Mouse (Mus musculus) lung, postnatal 14 days (tissue): Measurements from ENCODE around the gene Col23a1.

Experiments
- DNase-seq: peaks from one replicate; pipeline ENCODE4 v3.0.0; 2021

The Col23a1 gene

GRCm38 (mm10) chr11:51442599-51442998, 152.9 kb downstream of the Col23a1 start:
- DNase-seq, result no peak

DNA sequence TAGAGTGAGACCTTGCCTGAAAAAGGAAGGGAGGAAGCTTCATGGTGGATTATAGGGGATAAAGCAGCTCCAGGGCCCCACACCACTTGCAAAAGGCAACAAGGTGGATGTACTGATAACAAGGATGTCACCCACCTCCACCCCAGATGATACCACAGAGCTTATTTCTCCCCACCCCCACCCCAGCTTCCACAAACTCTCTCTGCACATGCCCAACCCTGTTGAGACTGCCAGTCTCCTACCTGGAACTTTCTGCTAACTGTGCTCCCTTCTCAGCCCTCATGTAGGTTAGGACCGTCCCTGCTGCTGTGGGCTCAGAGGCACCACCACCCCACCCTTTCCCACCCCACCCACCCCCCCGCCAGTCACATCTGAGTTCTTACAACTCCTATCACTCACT, 154.1 kb downstream of the Col23a1 start:
- no peak for DNase-seq

GRCm38 (mm10) chr11:51444649-51445048, 154.9 kb downstream of the Col23a1 start:
- DNase-seq, result no peak

GRCm38 (mm10) chr11:51446711-51447425, 157.1 kb downstream of the Col23a1 start:
- peak; percentile 76 for DNase-seq

DNA sequence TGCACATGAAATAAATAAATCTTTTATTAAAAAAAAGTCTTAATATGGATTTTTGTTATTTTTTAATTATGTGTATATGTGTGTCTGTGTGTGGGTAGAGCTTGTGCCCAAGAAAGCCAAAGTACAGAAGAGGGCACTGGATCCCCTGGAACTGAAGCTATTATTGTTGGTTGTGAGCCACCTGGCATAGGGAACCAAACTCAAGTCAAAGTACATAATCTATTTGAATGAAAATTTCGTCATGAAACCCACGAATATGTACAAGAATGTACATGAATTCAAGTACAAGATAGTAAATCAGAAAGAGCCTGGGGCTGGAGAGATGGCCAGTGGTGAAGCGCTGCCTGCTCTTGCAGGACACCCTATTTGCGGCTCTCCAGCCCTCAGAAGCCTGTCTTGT, 158.5 kb downstream of the Col23a1 start:
- no peak for DNase-seq

DNA sequence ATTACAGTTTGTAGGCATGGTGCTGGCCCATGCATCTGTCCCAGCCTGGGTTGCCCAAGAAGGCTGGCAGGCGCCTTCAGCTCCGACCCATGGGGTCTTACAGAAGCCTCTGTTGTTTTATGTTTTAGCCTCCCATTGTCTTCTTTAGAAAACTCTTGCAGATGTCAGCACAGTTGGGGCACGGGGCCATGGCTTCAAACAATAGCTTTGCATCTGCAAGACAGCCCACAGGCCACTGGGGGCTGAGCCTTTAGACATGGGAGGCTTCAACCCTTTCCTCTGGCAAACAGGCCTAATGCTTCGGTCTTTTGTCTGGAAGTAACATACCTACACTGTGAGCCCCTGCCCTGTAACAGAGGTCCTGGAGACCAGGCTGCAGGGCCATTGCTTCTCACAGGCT, 159.0 kb downstream of the Col23a1 start:
- DNase-seq, result no peak

DNA sequence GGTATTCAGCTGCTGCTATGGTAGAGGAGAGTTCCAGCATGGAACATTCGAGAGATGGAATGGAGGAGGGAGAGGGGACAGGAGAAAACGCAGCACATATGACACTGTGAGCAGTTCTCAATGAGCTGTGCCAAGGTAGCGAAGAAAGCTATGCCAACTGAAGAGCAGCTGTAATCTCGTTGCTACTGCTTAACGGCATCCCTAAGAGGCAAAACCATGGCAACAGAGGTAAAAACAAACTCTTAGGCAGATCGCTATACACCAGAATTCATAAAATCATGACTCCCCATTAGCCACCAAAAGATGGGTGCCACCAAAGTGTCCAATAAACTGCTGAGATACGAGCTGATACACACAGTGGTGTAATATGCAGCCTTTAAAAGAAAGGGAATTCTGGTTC, 160.2 kb downstream of the Col23a1 start:
- DNase-seq, result no peak

DNA sequence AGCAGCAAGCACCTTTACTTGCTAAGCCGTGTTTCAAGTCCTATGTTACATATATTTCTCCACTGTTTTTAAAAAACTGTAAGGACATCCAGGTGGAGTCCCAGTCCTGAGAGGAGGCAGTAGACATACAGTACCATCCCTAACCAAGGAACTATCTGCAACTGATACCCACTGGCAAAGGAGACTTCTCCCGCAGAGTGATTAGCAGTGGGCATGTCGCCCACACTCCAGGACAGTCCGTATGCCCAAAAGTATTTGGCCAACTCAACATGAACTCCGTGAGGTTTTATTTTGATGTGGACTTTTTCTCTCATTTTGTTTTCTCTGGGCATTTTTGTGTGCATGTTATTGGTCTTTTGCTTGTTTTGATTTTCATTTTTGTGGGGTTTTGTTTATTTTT, 161.6 kb downstream of the Col23a1 start:
- no peak for DNase-seq

DNA sequence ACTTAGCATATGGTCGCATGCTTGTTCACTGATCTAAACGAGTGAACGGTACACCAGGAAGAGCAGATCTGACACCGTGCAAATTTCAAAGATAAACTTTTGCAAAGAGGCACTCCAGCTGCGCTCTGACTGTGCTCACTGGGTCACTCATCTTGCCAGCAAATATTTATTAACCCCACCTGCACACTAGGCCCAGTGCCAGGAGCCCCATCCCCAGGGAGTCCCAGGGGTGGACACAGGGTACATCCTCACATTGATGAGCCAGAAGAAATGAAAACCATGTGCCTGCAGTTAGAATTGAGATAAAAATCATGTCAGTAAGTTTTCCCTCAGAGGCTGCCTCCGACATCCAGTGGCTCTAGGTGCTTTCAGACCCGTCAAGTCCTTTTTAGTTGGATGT, 162.2 kb downstream of the Col23a1 start:
- DNase-seq, result no peak

GRCm38 (mm10) chr11:51453742-51454141, 164.0 kb downstream of the Col23a1 start:
- no peak for DNase-seq

- DNase-seq, result no peak
Observed at GRCm38 (mm10) chr11:51455501-51455900, 165.8 kb downstream of the Col23a1 start.

DNA sequence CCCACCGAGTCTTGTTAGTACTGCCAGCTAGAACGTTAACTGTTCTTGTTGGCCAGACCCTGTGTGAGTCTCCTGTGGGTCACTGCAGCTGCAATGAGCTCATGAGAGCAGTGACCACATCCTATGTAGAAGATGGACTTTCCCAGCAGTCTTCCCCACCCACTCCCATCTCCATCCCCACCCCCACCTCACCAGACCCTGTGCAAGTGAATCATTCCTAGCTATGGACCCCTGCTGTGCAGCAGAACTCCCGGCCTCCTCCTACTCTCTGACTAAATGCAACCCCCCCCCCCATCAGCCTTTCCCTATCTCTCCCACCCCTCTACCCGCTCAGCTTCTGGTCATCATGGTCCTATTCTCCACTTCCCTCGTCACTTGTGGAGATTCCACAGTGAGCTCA, 167.9 kb downstream of the Col23a1 start:
- DNase-seq, result no peak

- DNase-seq, result no peak
Observed at GRCm38 (mm10) chr11:51458649-51459048, 168.9 kb downstream of the Col23a1 start.

- DNase-seq, result no peak
Observed at GRCm38 (mm10) chr11:51459569-51460043, 169.9 kb downstream of the Col23a1 start.

DNA sequence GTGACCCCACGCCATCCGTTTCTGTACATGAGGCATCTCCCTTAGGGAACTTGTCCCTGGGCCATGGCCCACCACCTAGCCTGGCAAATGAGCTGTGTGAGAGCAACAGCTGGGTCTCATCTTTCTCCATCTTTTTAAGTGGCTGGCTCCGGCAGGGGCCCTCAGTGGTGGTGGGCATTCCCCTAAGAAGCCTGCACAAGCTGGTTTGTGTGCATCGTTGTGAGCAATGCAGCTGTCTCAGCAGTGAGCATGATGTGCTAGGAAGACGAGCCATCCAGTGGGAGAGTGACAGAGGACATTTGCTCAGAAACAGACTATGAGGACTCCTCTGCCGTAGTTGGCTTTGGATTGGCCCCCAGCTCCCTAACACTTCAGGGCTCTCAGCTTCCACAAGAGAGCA, 179.0 kb downstream of the Col23a1 start:
- DNase-seq, result no peak

- DNase-seq, result peak; percentile 35
Observed at GRCm38 (mm10) chr11:51469341-51469831, 179.7 kb downstream of the Col23a1 start.

DNA sequence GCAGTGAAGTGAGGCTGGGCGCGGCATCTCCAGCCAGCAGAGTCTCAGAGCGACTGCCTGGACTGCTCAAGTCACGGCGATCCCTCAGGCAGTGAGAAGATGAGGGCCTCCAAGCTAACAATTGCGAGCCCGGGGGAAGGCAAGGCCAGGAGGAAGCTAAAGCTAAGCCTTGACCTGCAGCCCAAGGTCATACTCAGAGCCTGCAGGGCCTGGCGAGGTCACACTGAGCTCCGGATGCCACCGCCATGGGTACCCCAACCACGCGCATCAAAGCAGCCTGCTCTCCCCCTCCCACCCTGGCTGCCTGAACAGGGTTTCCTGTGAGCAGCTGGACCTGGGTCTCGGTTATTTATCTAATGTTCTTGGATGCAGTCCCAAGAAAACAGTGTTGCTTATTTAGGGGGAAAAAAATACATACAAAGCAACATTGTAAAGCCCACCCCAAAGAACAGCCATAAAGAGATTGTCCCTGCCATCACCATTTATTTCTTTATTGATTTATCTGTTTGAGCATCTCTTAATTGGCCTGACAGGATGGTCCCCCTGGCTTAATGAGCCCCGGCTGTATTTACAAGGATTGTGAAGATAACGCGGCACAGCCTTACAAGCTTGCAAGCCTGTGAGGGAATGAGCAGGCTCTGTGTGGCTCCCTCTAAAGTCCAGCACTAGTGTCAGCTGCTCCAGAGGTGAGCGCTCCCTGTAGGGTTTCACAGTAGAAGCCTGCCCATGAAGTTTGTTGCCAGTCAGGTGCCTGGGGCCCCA, 180.8 kb downstream of the Col23a1 start:
- DNase-seq, result no peak

- no peak for DNase-seq
Observed at GRCm38 (mm10) chr11:51473686-51474085, 184.0 kb downstream of the Col23a1 start.

DNA sequence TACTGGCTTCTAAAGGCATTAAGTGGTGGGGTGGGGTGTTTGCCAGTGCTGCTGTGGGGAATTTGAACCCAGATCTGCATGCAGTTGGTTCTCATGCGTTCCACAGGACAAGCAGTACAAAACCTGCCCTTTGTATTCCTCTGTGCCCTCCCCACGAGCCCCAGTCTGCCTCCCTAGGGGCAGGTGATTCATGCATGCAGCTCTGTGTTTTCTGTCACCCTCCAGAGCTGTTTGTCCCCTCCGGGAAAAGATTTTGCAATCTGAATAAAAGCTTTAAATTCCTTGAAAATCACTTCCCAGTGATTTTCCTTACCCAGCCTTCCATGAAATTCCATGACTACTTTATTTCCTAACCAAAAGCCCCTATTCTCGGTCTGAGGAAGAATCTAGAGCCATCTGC, 186.8 kb downstream of the Col23a1 start:
- no peak for DNase-seq

GRCm38 (mm10) chr11:51477571-51477970, 187.9 kb downstream of the Col23a1 start:
- no peak for DNase-seq

DNA sequence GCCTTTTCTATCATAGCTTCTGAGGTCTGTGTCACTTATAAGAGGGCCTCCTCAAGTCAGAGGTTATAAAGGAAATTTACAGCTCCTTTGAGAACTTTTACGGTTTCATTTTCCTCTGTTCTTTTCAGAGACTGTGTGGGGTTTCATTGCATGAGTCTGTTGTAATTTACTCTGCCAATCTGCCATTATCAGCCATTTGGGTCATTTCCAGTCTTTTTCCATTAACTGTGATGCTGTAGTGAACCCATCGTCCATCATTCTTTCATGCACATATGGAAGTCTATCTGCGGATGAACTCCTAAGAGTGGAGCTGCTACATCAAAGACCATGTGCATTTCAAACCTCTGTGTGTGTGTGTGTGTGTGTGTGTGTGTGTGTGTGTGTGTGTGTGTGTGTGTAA, 192.5 kb downstream of the Col23a1 start:
- DNase-seq, result no peak

DNA sequence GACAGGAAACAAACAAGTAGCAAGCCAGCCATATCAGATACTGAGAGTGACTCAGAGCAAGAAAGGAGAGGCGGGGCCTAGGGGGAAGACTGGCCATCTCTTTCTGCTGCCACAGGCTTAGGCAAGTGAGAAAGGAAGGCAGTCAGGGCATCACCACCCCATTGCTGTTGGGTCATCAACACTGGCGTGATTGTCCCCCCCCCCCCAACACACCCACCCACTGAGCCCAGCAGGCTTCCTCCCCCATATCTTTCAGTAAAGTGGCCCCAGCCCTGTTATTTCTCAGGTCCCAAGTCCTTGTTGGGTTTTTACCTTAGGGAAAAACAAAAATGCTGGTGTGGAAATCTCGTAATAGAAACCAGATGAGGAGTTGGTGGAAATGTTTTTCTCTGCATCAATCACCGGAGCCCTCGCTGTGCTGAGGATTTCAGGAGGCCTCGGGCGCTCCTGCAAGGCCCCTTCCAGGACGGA, 195.4 kb downstream of the Col23a1 start:
- no peak for DNase-seq

GRCm38 (mm10) chr11:51485775-51486464, 196.2 kb downstream of the Col23a1 start:
- DNase-seq, result no peak
